Mouse (Mus musculus) heart, embryonic 14.5 days (tissue): ENCODE data around the gene Cwc27. TPM values are rescaled to one million over a fixed set of nuclear protein-coding genes. Genes with fewer than 3 reads are reported as not detected.

Experiments used
- ATAC-seq: fragments of 200-750 bp; cut with Nextera tagmentation; 2 replicates; pipeline ENCODE4 v1.8.0; 2017; ENCODE audit warnings: low read depth, moderate TSS enrichment; ENCODE audit not compliant: insufficient number of reproducible peaks, insufficient read depth, low FRiP score
- H3K27ac ChIP-seq, 2 experiments: fragments of 200-500 bp in 1 of 2; fragments of 300-500 bp in 1 of 2; sonication (generic) in 1 of 2; replicated peaks in 1 of 2; 2 replicates each; pipeline ENCODE4 v1.5.1; 2012 to 2014; ENCODE audit warnings: low read depth in 2 of 2, low read length in 2 of 2, control low read depth in 1 of 2, mild to moderate bottlenecking in 1 of 2, mixed read lengths in 1 of 2; ENCODE audit not compliant: control insufficient read depth in 1 of 2, insufficient read depth in 1 of 2
- H3K27me3 ChIP-seq: fragments of 300-500 bp; sonication (generic); 2 replicates; pipeline ENCODE4 v1.6.1; 2014; ENCODE audit warnings: mild to moderate bottlenecking, low read length, control low read depth; ENCODE audit not compliant: control insufficient read depth, insufficient read depth
- H3K36me3 ChIP-seq: fragments of 300-500 bp; sonication (generic); 2 replicates; pipeline ENCODE4 v1.6.1; 2014; ENCODE audit warnings: mild to moderate bottlenecking, control low read depth, low read length, mixed read lengths; ENCODE audit not compliant: control insufficient read depth, insufficient read depth
- H3K4me1 ChIP-seq, 2 experiments: fragments of 200-500 bp in 1 of 2; fragments of 300-500 bp in 1 of 2; sonication (generic) in 1 of 2; 2 replicates each; pipeline ENCODE4 v1.6.1; 2012 to 2014; ENCODE audit warnings: low read length in 2 of 2, control low read depth in 1 of 2, mixed read lengths in 1 of 2; ENCODE audit not compliant: control insufficient read depth in 2 of 2, insufficient read depth in 2 of 2
- H3K4me2 ChIP-seq: fragments of 300-500 bp; sonication (generic); 2 replicates; pipeline ENCODE4 v1.6.1; 2014; ENCODE audit warnings: mild to moderate bottlenecking, low read length
- H3K4me3 ChIP-seq, 2 experiments: fragments of 200-500 bp in 1 of 2; fragments of 300-500 bp in 1 of 2; sonication (generic) in 1 of 2; 2 replicates each; pipeline ENCODE4 v1.5.1; 2012 to 2014; ENCODE audit warnings: low read length in 2 of 2, mild to moderate bottlenecking in 2 of 2, control low read depth in 1 of 2, low read depth in 1 of 2, moderate library complexity in 1 of 2; ENCODE audit not compliant: control insufficient read depth in 1 of 2, insufficient read depth in 1 of 2
- H3K9ac ChIP-seq: fragments of 300-500 bp; sonication (generic); 2 replicates; pipeline ENCODE4 v1.6.1; 2014; ENCODE audit warnings: mild to moderate bottlenecking, low read length
- H3K9me3 ChIP-seq: fragments of 300-500 bp; sonication (generic); 2 replicates; pipeline ENCODE4 v1.6.1; 2016; ENCODE audit warnings: low read length, control low read depth; ENCODE audit not compliant: control insufficient read depth
- WGBS: fragments of 180-500 bp; shearing (Covaris S2); extraction: QIAGEN DNeasy Blood & Tissue Kit; methylation state at CpG from one replicate; pipeline ENCODE4 v1.1.7; 2014; 5-methylcytosine and 5-hydroxymethylcytosine counted together
- polyA plus RNA-seq: library from polyadenylated mRNA; unstranded; fragments of >200 nt; fragmentation: Nextera tagmentation; extraction: Ambion mirVana; gene quantifications from 2 replicates; pipeline ENCODE4 v1.2.1, GENCODE M21; 2014

The Cwc27 gene
- polyA plus RNA-seq, 1 experiment from 2014 or later = 22.6 TPM

DNA sequence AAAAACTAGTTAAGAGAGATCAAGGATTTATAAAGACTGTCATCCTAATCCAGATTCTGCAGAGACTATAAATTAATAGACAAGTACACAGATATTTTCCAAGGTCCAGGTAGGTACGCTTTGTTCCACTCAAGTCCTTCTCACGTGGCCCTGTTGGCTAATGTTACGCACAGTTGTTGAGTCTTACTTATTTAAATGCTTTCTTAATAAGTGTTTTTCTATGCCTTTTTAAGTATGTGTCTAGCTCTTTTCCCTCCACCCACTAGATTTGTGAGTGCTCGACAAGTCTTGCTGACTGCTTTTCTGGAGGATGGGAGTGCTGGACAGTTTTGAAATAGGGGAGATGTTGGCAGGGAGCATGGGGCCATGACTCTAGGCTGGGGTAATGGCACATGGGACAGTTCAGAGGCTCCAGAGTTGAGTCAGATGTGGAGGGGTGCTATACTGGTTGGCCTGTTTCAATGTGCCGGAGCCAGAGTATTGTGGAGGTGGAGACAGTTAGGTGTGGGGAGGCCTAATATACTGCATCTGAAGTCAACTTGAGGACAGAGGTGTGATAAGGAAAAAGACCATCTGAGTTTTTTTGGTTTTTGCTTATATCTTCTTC is 160.2 kb downstream of the Cwc27 start:
- Histone ChIP-seq H3K9ac (no peak overlapping the region), H3K4me2 (no peak overlapping the region), H3K27me3 (no peaks in the 10 kb centered on the region), H3K9me3 (0 out of 2 replicates have a peak, but pooled peaks cover 2% of the 10 kb centered on the region), H3K4me1 (no peaks in the 10 kb centered on the region), H3K4me3 (no peak overlapping the region), H3K36me3 (peaks cover 15% of the 10 kb centered on the region), H3K27ac (no peak overlapping the region)
- WGBS = 92% methylated on average over 5 of the region's 5 CpGs
- ATAC-seq = no peak

DNA sequence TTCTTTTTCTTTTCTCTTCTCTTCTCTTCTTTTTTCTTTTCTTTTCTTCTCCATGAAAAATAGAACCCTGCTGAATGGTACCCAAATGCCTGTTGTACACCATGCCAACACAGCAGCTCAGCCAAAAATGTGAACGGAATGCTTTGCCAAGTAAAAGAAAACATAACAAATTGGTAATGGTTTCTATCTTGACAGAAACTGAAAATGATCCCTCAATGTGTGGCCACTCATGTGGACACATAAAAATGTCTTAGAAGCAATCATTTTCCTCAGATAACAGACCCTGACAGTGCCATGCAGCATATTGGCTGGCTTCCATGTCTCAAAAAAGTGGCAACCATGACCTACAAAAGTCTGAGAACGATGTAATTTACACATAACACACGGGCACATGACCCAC is 161.8 kb downstream of the Cwc27 start:
- H3K4me1 ChIP-seq = no peaks in the 10 kb centered on the region
- no peak overlapping the region for H3K4me3 ChIP-seq
- no peak overlapping the region for H3K9ac ChIP-seq
- no peak for ATAC-seq
- H3K36me3 ChIP-seq = peaks cover 8% of the 10 kb centered on the region
- no peak overlapping the region for H3K4me2 ChIP-seq
- no peak overlapping the region for H3K27ac ChIP-seq
- H3K27me3 ChIP-seq = no peaks in the 10 kb centered on the region
- no peaks in the 10 kb centered on the region for H3K9me3 ChIP-seq
- 70% methylated on average over 3 of the region's 3 CpGs for WGBS

DNA sequence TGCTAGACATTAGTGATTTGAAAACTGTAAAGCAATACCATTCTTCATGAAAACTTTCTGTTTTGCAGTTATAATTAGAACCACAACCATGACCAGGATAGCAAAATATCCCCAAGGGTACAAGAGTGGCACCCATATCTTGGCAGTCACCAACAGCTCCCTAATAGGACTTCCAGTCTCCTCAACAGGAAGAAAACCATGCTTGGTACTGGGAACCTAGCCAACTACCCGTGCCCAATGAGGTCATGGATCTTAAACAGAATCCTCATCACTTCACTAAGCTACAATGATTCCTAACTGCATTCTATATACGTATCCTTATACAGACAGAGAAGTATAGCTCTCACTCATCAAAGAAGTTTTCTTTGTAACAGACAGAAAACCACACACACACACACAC is 165.2 kb downstream of the Cwc27 start:
- H3K27ac ChIP-seq = no peak overlapping the region
- peaks cover 2% of the 10 kb centered on the region; the same call in 1 of the 2 replicates for H3K36me3 ChIP-seq
- H3K4me2 ChIP-seq = no peak overlapping the region
- H3K27me3 ChIP-seq = no peaks in the 10 kb centered on the region
- no peaks in the 10 kb centered on the region for H3K9me3 ChIP-seq
- WGBS = 41% methylated on average over 2 of the region's 2 CpGs
- ATAC-seq = no peak; the same call in 1 of the 2 replicates
- no peaks in the 10 kb centered on the region for H3K4me1 ChIP-seq
- H3K4me3 ChIP-seq = no peak overlapping the region
- H3K9ac ChIP-seq = no peak overlapping the region

DNA sequence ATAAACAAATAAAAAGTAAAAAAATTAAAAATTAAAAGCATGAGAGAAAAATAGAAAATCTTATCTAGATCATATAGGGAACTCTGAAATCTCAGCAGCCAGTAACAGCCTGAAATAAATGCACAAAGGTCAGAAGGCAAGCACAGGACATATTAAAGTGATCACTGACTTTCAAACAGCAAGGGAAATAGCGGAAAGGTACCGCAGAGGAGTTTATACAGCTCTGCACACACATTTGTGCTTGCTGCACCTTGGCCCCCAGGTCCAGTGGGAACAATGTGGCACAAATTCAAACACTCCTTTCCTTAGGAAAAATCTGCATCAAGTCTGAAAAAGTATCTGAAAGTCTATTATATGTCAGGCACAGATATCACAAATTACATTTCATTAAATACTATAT is 166.3 kb downstream of the Cwc27 start:
- H3K4me3 ChIP-seq = no peak overlapping the region
- WGBS = 94% methylated on average over 2 of the region's 2 CpGs
- no peak for ATAC-seq

DNA sequence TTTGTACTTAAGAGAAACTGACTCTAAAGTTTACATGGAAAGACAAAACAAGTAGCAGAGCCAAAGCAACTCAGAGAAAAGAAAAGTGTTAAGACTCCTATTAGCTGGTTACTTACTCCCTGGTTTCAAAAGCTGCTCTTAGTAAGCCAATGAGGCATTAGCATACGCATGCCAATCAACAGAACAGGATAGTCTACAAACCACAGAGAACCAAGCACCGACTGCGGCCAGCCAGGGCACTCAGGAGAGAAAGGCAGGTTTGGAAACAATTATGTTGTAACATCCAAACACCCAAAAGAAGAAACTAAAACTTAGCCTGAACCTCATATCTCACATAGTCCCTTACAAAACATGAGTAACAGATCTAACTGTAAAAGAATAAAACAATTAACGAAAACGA is 166.8 kb downstream of the Cwc27 start:
- Histone ChIP-seq H3K4me1 (peaks cover 3 to 14% of the 10 kb centered on the region in 2 experiments; a peak in 3 of 4 replicates), H3K4me3 (no peak overlapping the region), H3K9ac (no peak overlapping the region), H3K36me3 (no peaks in the 10 kb centered on the region), H3K27ac (no peak overlapping the region), H3K27me3 (no peaks in the 10 kb centered on the region), H3K9me3 (no peaks in the 10 kb centered on the region), H3K4me2 (no peak overlapping the region)
- 80% methylated on average over 5 of the region's 5 CpGs for WGBS
- no peak for ATAC-seq

More for the DNA sequence above, 166.3 kb downstream of the Cwc27 start:
- Histone ChIP-seq H3K9ac (no peak overlapping the region), H3K27ac (no peak overlapping the region), H3K9me3 (no peaks in the 10 kb centered on the region), H3K27me3 (no peaks in the 10 kb centered on the region), H3K4me2 (no peak overlapping the region), H3K36me3 (no peaks in the 10 kb centered on the region), H3K4me1 (peaks cover 3 to 10% of the 10 kb centered on the region in 2 experiments; a peak in 3 of 4 replicates)

DNA sequence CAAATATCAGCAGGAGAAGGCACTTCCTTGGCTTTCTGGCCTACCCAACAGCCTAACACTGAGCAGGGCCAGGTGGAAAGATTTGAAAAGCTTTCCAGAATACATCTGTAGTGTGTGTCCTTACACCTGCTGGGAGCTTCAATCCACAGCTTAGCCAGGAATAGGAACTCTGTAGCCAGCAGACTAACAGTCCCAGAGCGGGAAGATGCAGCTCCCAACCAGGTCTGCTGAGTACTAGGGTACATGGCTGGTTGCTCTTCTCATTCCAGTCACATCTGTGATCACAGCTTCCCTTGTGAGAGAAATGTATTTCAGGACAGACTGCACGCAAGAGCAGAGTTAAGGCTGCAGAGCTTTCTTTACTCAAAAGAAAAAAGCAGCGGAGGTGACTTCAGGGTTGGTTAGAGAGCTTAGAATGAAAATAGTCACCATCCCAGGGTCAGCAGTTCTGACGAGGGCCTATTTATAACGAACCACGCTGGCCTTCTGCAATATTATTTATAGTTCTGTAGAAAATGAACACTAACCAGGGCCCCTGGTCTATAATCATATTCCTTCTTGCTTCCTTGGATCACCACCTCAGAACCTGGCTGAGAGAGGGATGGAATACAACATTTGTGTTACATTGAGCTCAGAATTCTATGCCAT is 171.0 kb downstream of the Cwc27 start:
- peak; percentile 59; the same call in 1 of the 2 replicates for ATAC-seq
- H3K27ac ChIP-seq = peak overlapping the region; percentile 94 to 96
- no peak overlapping the region for H3K4me2 ChIP-seq
- peak overlapping the region; percentile 59 for H3K9ac ChIP-seq
- H3K4me3 ChIP-seq = no peak overlapping the region
- H3K4me1 ChIP-seq = peaks cover 3 to 14% of the 10 kb centered on the region in 2 experiments; a peak in 3 of 4 replicates
- no peaks in the 10 kb centered on the region for H3K27me3 ChIP-seq
- no peaks in the 10 kb centered on the region for H3K9me3 ChIP-seq
- WGBS = 48% methylated on average over 6 of the region's 6 CpGs
- H3K36me3 ChIP-seq = no peaks in the 10 kb centered on the region

DNA sequence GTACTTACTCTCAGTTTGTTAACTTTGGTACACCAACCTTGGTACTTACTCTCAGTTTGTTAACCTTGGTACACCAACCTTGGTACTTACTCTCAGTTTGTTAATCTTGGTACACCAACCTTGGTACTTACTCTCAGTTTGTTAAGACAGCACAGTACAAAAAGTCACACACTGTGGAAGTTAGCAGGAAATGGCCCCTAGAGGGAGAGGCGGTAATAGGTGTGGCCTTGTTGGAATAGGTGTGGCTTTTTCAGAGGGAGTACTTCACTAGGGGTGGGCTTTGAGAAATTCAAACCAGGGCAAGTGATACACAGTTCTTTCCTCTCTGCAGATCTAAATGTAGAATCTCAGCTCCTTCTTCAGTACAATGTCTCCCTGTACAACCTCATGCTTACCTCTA is 172.8 kb downstream of the Cwc27 start:
- Histone ChIP-seq H3K4me2 (no peak overlapping the region), H3K9me3 (no peaks in the 10 kb centered on the region), H3K27me3 (no peaks in the 10 kb centered on the region), H3K27ac (no peak overlapping the region), H3K9ac (no peak overlapping the region), H3K36me3 (0 out of 2 replicates have a peak, but pooled peaks cover 1% of the 10 kb centered on the region), H3K4me3 (no peak overlapping the region), H3K4me1 (peaks cover 8 to 23% of the 10 kb centered on the region in 2 experiments)
- WGBS = 84% methylated on average over 1 of the region's 1 CpGs
- no peak for ATAC-seq
